Mouse (Mus musculus): ENCODE measurements at regions not wholly inside any gene's neighbourhood (a gene's known extent, or its start where the extent isn't known, plus 50 kb on each side); places are given as distances from the start of the nearest gene placed in this dataset.

- TF ChIP-seq CTCF (IDR thresholded peaks at IDR 0.05; ENCODE audit: low read depth) (no peak), EP300 (optimal IDR thresholded peaks at IDR 0.05) (no peak)
Measured at GRCm38 (mm10) chr12:109973598-109973997, 305.3 kb upstream of the Dio3 start.

All from stomach, postnatal 0 days (tissue).